Mouse (Mus musculus) layer of hippocampus, adult 2 months (tissue): ENCODE measurements around the gene Copz2. TPM values are rescaled to one million over a fixed set of nuclear protein-coding genes. Genes with fewer than 3 reads are reported as not detected.

Experiments used
- DNase-seq, 2 experiments: peaks; one replicate each; pipeline ENCODE4 v3.0.0; 2022; ENCODE audit warnings: low spot score in 2 of 2
- H3K27ac ChIP-seq: fragments of 200-600 bp; 2 replicates; pipeline ENCODE4 v1.8.1; 2022
- H3K4me3 ChIP-seq: fragments of 200-600 bp; 2 replicates; pipeline ENCODE4 v1.8.1; 2022; ENCODE audit warnings: mild to moderate bottlenecking
- CTCF ChIP-seq: fragments of 200-600 bp; conservative IDR thresholded peaks from 2 replicates; pipeline ENCODE4 v1.8.1; 2022; ENCODE audit warnings: antibody characterized with exemption, mild to moderate bottlenecking, moderate library complexity
- microRNA-seq, 2 experiments: library from miRNA; unstranded; fragments of <30 nt; microRNA quantifications; one replicate each; pipeline ENCODE4 v1.2.0; 2021
- total RNA-seq, 2 experiments: library from RNA; stranded (reverse); gene quantifications; 2 replicates each; pipeline ENCODE4 v1.2.3; 2021

Copz2 gene
- total RNA-seq, 2 experiments from 2014 or later = 5.9 to 7.0 TPM

GRCm38 (mm10) chr11:96906431-96907161, 56.9 kb downstream of the Copz2 start:
- no peak overlapping the region for H3K4me3 ChIP-seq
- no peak for DNase-seq
- peak overlapping the region; percentile 55 for H3K27ac ChIP-seq
- no peak for TF ChIP-seq CTCF

GRCm38 (mm10) chr11:96908594-96908993, 58.9 kb downstream of the Copz2 start:
- Histone ChIP-seq H3K27ac (no peak overlapping the region), H3K4me3 (no peak overlapping the region)
- DNase-seq = no peak
- no peak for TF ChIP-seq CTCF

- Histone ChIP-seq H3K27ac (no peak overlapping the region), H3K4me3 (no peak overlapping the region)
- TF ChIP-seq CTCF = peak; percentile 91
- peak; percentile 79 for DNase-seq
Measured at GRCm38 (mm10) chr11:96910003-96910402, 60.3 kb downstream of the Copz2 start.

Small RNA genes within 50 kb of the gene (microRNA-seq; reads per million reads assigned to microRNA genes)
- gene Mir152 = 41.1 to 46.3 reads per million in 2 experiments

Other genes starting within 250 kb of the Copz2 start
- gene Snx11, start 72.3 kb upstream of the Copz2 start, total RNA-seq = 10 to 100 TPM; 52.5 to 56.7 TPM
- gene Cbx1, start 60.7 kb upstream of the Copz2 start, total RNA-seq = 10 to 100 TPM; 44.6 to 47.4 TPM
- gene Nfe2l1, start 19.9 kb upstream of the Copz2 start, total RNA-seq = 100 to 1,000 TPM; 221 to 229 TPM
- gene Cdk5rap3, start 66.6 kb downstream of the Copz2 start, total RNA-seq = 10 to 100 TPM; 34.5 to 41.6 TPM
- gene Prr15l, start 78.2 kb downstream of the Copz2 start, total RNA-seq = not detected
- gene Pnpo, start 94.1 kb downstream of the Copz2 start, total RNA-seq = 10 to 100 TPM; 36.7 to 36.8 TPM
- gene Sp2, start 133.1 kb downstream of the Copz2 start, total RNA-seq = 10 to 100 TPM; 15.9 to 17.2 TPM
- gene Sp6, start 163.5 kb downstream of the Copz2 start, total RNA-seq = 1 to 10 TPM in 1 of 2 experiments, under 1 TPM in 1; 0.79 to 1.2 TPM
- 1 to 10 TPM; 4.9 to 5.5 TPM for gene Scrn2, start 180.1 kb downstream of the Copz2 start, total RNA-seq
- gene Lrrc46, start 191.5 kb downstream of the Copz2 start, total RNA-seq = 1 to 10 TPM; 1.1 to 1.2 TPM
- 10 to 100 TPM; 74.0 to 81.6 TPM for gene Mrpl10, start 191.7 kb downstream of the Copz2 start, total RNA-seq
- gene Osbpl7, start 200.8 kb downstream of the Copz2 start, total RNA-seq = 10 to 100 TPM; 15.7 to 19.0 TPM